Mouse (Mus musculus): ENCODE data around the gene Arpc5l. TPM values are rescaled to one million over a fixed set of nuclear protein-coding genes. Genes with fewer than 3 reads are reported as not detected.

Gene Arpc5l
- total RNA-seq, 2 experiments from 2014 or later = 85.7 to 95.2 TPM

Other genes with a start within 250 kb of the Arpc5l start
- 1 to 10 TPM; 4.2 to 6.0 TPM for gene Nr6a1, start 77.7 kb upstream of the Arpc5l start, total RNA-seq (2021)
- 1 to 10 TPM; 2.7 to 3.5 TPM for gene Olfml2a, start 73.4 kb upstream of the Arpc5l start, total RNA-seq (2021)
- under 1 TPM; 0.36 to 0.55 TPM for gene Wdr38, start 7.9 kb upstream of the Arpc5l start, total RNA-seq (2021)
- gene Rpl35, start 276 bp downstream of the Arpc5l start, total RNA-seq (2021) = 100 to 1,000 TPM; 246 to 254 TPM
- gene Golga1, start 60.2 kb downstream of the Arpc5l start, total RNA-seq (2021) = 10 to 100 TPM; 29.1 to 37.7 TPM
- 10 to 100 TPM; 75.4 to 78.3 TPM for gene Scai, start 185.4 kb downstream of the Arpc5l start, total RNA-seq (2021)
- 10 to 100 TPM; 64.7 to 73.1 TPM for gene Ppp6c, start 221.1 kb downstream of the Arpc5l start, total RNA-seq (2021)